Mouse (Mus musculus): Measurements from ENCODE around the gene Slc25a44.

GRCm38 (mm10) chr3:88415668-88416067 lies 9.3 kb downstream of the Slc25a44 start:
- TF ChIP-seq POLR2A (IDR thresholded peaks at IDR 0.05; ENCODE audit: low read depth, low read length): no peak
- TF ChIP-seq CTCF (IDR thresholded peaks at IDR 0.05; ENCODE audit: extremely low read depth, insufficient read length, insufficient replicate concordance, low read depth, low read length): no peak

Measured in small intestine, adult 2 months (tissue).